Mouse (Mus musculus) intestine, postnatal 0 days (tissue): ENCODE measurements around the gene Kalrn. TPM values are rescaled to one million over a fixed set of nuclear protein-coding genes. Genes with fewer than 3 reads are reported as not detected.
A peak's percentile ranks its signal among the peaks of the same experiment; 100 is the strongest.

Source experiments
- ATAC-seq: fragments of 200-750 bp; cut with Nextera tagmentation; 2 replicates; pipeline ENCODE4 v1.8.0; 2017; ENCODE audit warnings: mild to moderate bottlenecking, moderate TSS enrichment, moderate library complexity
- H3K27ac ChIP-seq: fragments of 300-500 bp; sonication (generic); 2 replicates; pipeline ENCODE4 v1.5.1; 2014; ENCODE audit warnings: mild to moderate bottlenecking, low read depth, low read length, moderate library complexity
- H3K27me3 ChIP-seq: fragments of 300-500 bp; sonication (generic); replicated peaks from 2 replicates; pipeline ENCODE4 v1.6.1; 2014; ENCODE audit warnings: low read length, mixed read lengths; ENCODE audit not compliant: control insufficient read depth, insufficient read depth
- H3K36me3 ChIP-seq: fragments of 300-500 bp; sonication (generic); 2 replicates; pipeline ENCODE4 v1.6.1; 2014; ENCODE audit warnings: mild to moderate bottlenecking, moderate library complexity; ENCODE audit not compliant: control insufficient read depth, insufficient read depth
- H3K4me1 ChIP-seq: fragments of 300-500 bp; sonication (generic); replicated peaks from 2 replicates; pipeline ENCODE4 v1.6.1; 2014; ENCODE audit warnings: antibody characterized with exemption, low read length, mixed read lengths; ENCODE audit not compliant: control insufficient read depth, insufficient read depth
- H3K4me2 ChIP-seq: fragments of 300-500 bp; sonication (generic); replicated peaks from 2 replicates; pipeline ENCODE4 v1.6.1; 2014; ENCODE audit warnings: low read depth, mild to moderate bottlenecking, moderate library complexity
- H3K4me3 ChIP-seq: fragments of 300-500 bp; sonication (generic); 2 replicates; pipeline ENCODE4 v1.5.1; 2014; ENCODE audit warnings: low read depth, low read length
- H3K9ac ChIP-seq: fragments of 300-500 bp; sonication (generic); 2 replicates; pipeline ENCODE4 v1.6.1; 2014; ENCODE audit warnings: mild to moderate bottlenecking, low read depth, low read length
- H3K9me3 ChIP-seq: fragments of 300-500 bp; sonication (generic); 2 replicates; pipeline ENCODE4 v1.6.1; 2016; ENCODE audit warnings: mixed run types; ENCODE audit not compliant: control insufficient read depth
- CTCF ChIP-seq: sonication (generic); IDR thresholded peaks from 2 replicates; pipeline ENCODE4 v1.5.1; 2016; ENCODE audit warnings: low read depth, mild to moderate bottlenecking, control low read depth, antibody characterized with exemption, moderate library complexity
- WGBS: fragments of 180-500 bp; shearing (Covaris S2); extraction: QIAGEN DNeasy Blood & Tissue Kit; methylation state at CpG from one replicate; pipeline ENCODE4 v1.1.7; 2014; 5-methylcytosine and 5-hydroxymethylcytosine counted together
- polyA plus RNA-seq: library from polyadenylated mRNA; unstranded; fragments of >200 nt; fragmentation: Nextera tagmentation; extraction: Ambion mirVana; gene quantifications from 2 replicates; pipeline ENCODE4 v1.2.1, GENCODE M21; 2015

Kalrn gene
- polyA plus RNA-seq, 1 experiment from 2014 or later, result 7.5 TPM

DNA sequence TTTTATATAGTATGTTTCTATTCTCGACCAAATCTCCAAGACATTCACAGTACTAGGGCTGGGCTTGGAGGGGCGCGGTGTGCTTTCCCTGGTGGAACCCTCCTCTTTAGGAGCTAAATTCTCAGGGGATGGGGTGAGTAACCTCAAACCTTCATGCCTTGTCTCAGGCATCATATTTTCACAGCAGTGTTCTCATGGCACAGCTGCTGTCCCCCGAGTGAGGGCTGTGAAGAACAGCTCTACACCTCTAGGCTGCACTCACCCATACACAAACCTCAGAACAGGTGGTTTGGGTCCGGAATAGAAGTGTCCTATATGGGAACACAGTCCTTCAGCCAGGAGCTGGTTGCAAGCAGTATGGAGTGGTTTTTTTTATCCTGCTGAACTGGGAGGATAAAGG lies 245.4 kb downstream of the Kalrn start:
- H3K4me2 ChIP-seq, result no peak overlapping the region
- no peaks in the 10 kb centered on the region for H3K9me3 ChIP-seq
- H3K36me3 ChIP-seq, result no peaks in the 10 kb centered on the region
- H3K4me1 ChIP-seq, result no peaks in the 10 kb centered on the region
- H3K27me3 ChIP-seq, result no peaks in the 10 kb centered on the region
- H3K9ac ChIP-seq, result no peak overlapping the region
- H3K27ac ChIP-seq, result no peak overlapping the region
- WGBS, result 67% methylated on average over 5 of the region's 5 CpGs
- no peak overlapping the region for H3K4me3 ChIP-seq
- TF ChIP-seq CTCF, result no peak
- ATAC-seq, result no peak

DNA sequence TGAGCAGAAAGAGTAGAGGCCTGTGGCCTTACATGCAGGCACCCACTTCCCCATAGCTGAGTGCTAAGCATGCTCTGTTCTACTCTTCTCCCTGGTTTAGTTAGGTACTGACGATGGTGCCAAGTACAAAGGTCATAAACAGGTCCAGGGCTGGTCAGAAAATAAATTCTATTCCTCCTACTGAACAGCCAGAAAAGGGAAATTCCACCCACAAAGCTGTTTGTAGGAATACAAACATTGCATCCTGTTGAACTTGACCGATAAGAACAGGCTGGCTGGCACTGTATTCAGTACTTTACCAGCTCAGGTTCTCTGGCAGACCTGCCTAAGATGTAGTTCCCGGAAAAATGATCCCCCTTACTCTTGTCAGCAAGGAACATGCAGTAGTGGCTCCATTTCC lies 247.5 kb downstream of the Kalrn start:
- WGBS, result 60% methylated on average over 3 of the region's 3 CpGs
- Histone ChIP-seq H3K27me3 (no peaks in the 10 kb centered on the region), H3K4me3 (no peak overlapping the region), H3K4me1 (no peaks in the 10 kb centered on the region), H3K36me3 (no peaks in the 10 kb centered on the region), H3K4me2 (no peak overlapping the region), H3K9me3 (no peaks in the 10 kb centered on the region), H3K9ac (no peak overlapping the region), H3K27ac (no peak overlapping the region)
- no peak for TF ChIP-seq CTCF
- no peak for ATAC-seq

DNA sequence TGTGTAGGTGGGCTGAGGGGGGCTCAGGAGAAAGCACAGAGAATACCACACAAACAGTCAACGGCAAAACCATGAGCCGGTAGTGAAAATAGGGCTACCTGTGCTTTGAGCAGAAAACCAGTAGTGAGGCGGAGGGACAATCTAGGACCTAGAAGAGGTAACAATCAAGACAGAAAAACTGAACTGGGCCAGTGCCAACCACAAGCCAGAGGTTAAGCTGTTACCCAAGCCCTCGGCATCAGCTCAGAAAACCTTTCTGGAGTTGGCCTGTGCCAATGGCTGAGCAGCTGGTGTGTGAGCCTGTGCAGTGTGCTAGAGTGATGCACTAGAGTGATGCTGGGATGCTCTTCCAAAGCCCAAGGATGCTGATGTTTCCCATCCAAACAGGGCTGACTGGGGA lies 248.2 kb downstream of the Kalrn start:
- 91% methylated on average over 4 of the region's 4 CpGs for WGBS
- no peak for TF ChIP-seq CTCF
- no peak overlapping the region for H3K4me3 ChIP-seq
- H3K27me3 ChIP-seq, result no peaks in the 10 kb centered on the region
- no peak overlapping the region for H3K27ac ChIP-seq
- ATAC-seq, result no peak
- H3K4me1 ChIP-seq, result no peaks in the 10 kb centered on the region
- no peaks in the 10 kb centered on the region for H3K36me3 ChIP-seq
- no peak overlapping the region for H3K9ac ChIP-seq
- H3K4me2 ChIP-seq, result no peak overlapping the region
- no peaks in the 10 kb centered on the region for H3K9me3 ChIP-seq

DNA sequence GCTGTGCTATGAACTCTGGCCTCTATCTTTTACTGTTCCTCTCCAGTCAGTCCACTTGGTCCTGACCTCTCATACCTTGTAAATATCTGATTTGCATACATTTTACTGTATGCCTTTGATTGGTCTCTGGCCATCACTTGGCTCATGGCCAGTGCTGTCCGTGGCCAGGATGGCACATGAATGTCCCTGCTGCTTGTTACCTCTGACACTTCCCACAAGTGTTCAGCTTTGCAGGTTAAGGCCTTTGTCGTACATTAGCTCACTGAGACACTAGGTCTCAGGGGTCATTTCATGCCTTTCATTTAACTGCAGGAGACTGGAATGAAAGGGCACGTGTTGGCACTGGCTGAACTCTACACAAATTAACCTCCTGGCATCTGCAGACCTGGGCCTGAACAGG lies 248.6 kb downstream of the Kalrn start:
- TF ChIP-seq CTCF, result no peak
- no peak overlapping the region for H3K27ac ChIP-seq
- no peaks in the 10 kb centered on the region for H3K9me3 ChIP-seq
- no peak overlapping the region for H3K4me2 ChIP-seq
- no peak overlapping the region for H3K4me3 ChIP-seq
- no peaks in the 10 kb centered on the region for H3K27me3 ChIP-seq
- no peak for ATAC-seq
- WGBS, result 64% methylated on average over 3 of the region's 3 CpGs
- no peaks in the 10 kb centered on the region for H3K36me3 ChIP-seq
- no peak overlapping the region for H3K9ac ChIP-seq
- no peaks in the 10 kb centered on the region for H3K4me1 ChIP-seq

DNA sequence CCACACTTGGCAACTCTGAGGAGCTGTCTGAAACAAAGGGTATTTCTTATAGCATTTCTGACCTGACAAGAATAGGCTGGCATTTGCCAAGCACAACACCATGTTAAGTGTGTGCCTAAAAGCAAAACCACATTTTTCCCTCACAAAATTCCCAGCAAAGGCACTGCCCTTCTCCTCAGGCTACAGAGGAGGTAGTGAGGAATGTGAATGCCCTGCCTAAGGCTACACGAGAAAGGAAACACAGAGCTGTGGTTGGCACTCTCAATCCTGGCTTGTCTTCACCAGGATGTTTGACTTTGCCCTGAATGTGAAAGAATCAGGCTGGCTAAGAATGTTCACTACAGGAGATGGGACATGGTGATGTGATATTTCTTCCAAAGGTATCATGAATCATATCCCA lies 249.8 kb downstream of the Kalrn start:
- Histone ChIP-seq H3K27me3 (no peaks in the 10 kb centered on the region), H3K4me1 (no peaks in the 10 kb centered on the region), H3K36me3 (no peaks in the 10 kb centered on the region), H3K9me3 (no peaks in the 10 kb centered on the region), H3K9ac (no peak overlapping the region), H3K27ac (no peak overlapping the region), H3K4me3 (no peak overlapping the region), H3K4me2 (no peak overlapping the region)
- ATAC-seq, result no peak
- WGBS, result 71% methylated on average over 1 of the region's 1 CpGs
- no peak for TF ChIP-seq CTCF

DNA sequence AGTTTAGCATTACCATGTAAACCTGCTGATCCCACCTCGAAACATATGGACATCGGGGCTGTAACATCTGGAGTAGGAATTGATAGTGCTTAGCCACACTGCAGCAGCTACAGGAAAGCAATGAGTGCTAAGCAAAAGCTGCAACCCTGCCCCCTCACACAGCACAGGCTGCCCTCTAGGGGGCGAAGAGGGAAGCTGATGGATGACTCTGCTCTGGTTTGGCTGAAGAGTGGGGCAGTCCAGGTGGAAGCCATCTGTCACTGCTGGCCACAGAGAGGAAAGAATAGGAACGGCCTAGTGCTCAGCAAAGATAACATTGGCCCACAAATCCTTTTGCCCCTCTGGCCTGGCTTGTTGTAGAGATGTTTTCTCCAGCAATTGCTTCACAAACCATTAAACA lies 250.8 kb downstream of the Kalrn start:
- ATAC-seq, result no peak
- Histone ChIP-seq H3K9ac (no peak overlapping the region), H3K27me3 (no peaks in the 10 kb centered on the region), H3K27ac (no peak overlapping the region), H3K4me3 (no peak overlapping the region), H3K9me3 (no peaks in the 10 kb centered on the region), H3K4me2 (no peak overlapping the region), H3K36me3 (no peaks in the 10 kb centered on the region), H3K4me1 (no peaks in the 10 kb centered on the region)
- TF ChIP-seq CTCF, result peak; percentile 88
- WGBS, result 28% methylated on average over 4 of the region's 4 CpGs
